16 mouse cellular contexts compared by ENCODE assay signal in genomic region chr14:28955181-28955580, GRCm38 (mm10).
A peak's percentile ranks its signal among the peaks of the same experiment; 100 is the strongest.
DNase-seq lines count a peak whose midpoint lies in the region; ATAC-seq lines count a peak whose summit lies in the region.
"Had no signal": no experiment of that assay in that cellular context is flagged by ENCODE, and none has a peak within 500 bp of the region (broad histone marks: within the 10 kb centered on the region; RNA-seq: fewer than 3 reads in every experiment).

No protein-coding gene starts in this region.

- H3K4me1 ChIP-seq in embryonic facial prominence, embryonic 13.5 days: peaks cover 40% of the 10 kb centered on the region
- peaks cover 53% of the 10 kb centered on the region for H3K4me1 ChIP-seq in limb, embryonic 10.5 days

- no peak overlapping the region for H3K9ac ChIP-seq in embryonic facial prominence, embryonic 13.5 days
- H3K9ac ChIP-seq: limb, embryonic 15.5 days had no signal

- no peaks in the 10 kb centered on the region for H3K9me3 ChIP-seq in embryonic facial prominence, embryonic 13.5 days
- no peaks in the 10 kb centered on the region for H3K9me3 ChIP-seq in limb, embryonic 10.5 days (replicated peaks)
- H3K9me3 ChIP-seq: heart, embryonic 10.5 days; limb, embryonic 15.5 days had no signal

- peak overlapping the region; percentile 80 for H3K27ac ChIP-seq in embryonic facial prominence, embryonic 13.5 days
- H3K27ac ChIP-seq in limb, embryonic 10.5 days: 0 out of 2 replicates have a peak overlapping the region, but pooled peaks have one; percentile 7
- H3K27ac ChIP-seq: heart, embryonic 10.5 days; limb, embryonic 15.5 days had no signal

- no peak overlapping the region for H3K4me2 ChIP-seq in embryonic facial prominence, embryonic 13.5 days
- H3K4me2 ChIP-seq: limb, embryonic 15.5 days had no signal

- H3K27me3 ChIP-seq in embryonic facial prominence, embryonic 13.5 days: no peaks in the 10 kb centered on the region
- no peaks in the 10 kb centered on the region for H3K27me3 ChIP-seq in limb, embryonic 10.5 days (ENCODE audit: low read depth, poor library complexity, severe bottlenecking)
- H3K27me3 ChIP-seq: limb, embryonic 15.5 days had no signal

- 7% methylated on average over 3 of the region's 3 CpGs for WGBS in embryonic facial prominence, embryonic 13.5 days
- WGBS in limb, embryonic 10.5 days: 17% methylated on average over 3 of the region's 3 CpGs

- no peak overlapping the region for H3K4me3 ChIP-seq in embryonic facial prominence, embryonic 13.5 days
- H3K4me3 ChIP-seq in limb, embryonic 10.5 days: no peak overlapping the region
- H3K4me3 ChIP-seq: erythroblast, embryonic 14.5 days; heart, embryonic 10.5 days; limb, embryonic 15.5 days had no signal

- no peaks in the 10 kb centered on the region for H3K36me3 ChIP-seq in embryonic facial prominence, embryonic 13.5 days
- H3K36me3 ChIP-seq in limb, embryonic 10.5 days: no peaks in the 10 kb centered on the region
- H3K36me3 ChIP-seq: heart, embryonic 10.5 days; limb, embryonic 15.5 days had no signal

- DNase-seq in cerebellum, postnatal 14 days: peak; percentile 22 to 53
- no peak for DNase-seq in cerebellum, postnatal 36 days
- peak; percentile 25 for DNase-seq in ES-CJ7 (ENCODE audit: low read depth, low spot score)
- no peak for DNase-seq in limb, embryonic 10.5 days (ENCODE audit: low spot score)
- no peak for DNase-seq in kidney, postnatal 36 days
- DNase-seq in spleen, postnatal 10 days (ENCODE audit: low spot score in 2 of 2): no peak
- DNase-seq: adrenal gland, adult 8-10 months; kidney, adult 2 months; lung, adult 2 months; right cerebral cortex, postnatal 4 days; thymus, postnatal 4 days had no signal

- no peak for ATAC-seq in embryonic facial prominence, embryonic 13.5 days (ENCODE audit: insufficient number of reproducible peaks, insufficient read depth, low FRiP score, low TSS enrichment, low read depth)
- ATAC-seq in CD4-positive, CD25-positive, alpha-beta regulatory T cell, adult 4 months: no peak

Comparison
In these comparisons a context has a peak if more than half of its experiments do, and no peak if none do; other contexts are left out.
1. DNase-seq: peak in cerebellum, postnatal 14 days (2 of 2) and ES-CJ7 (single experiment); none in cerebellum, postnatal 36 days (0 of 2), limb, embryonic 10.5 days (single experiment), kidney, postnatal 36 days (0 of 2) and spleen, postnatal 10 days (0 of 2).